8 mouse cellular contexts compared by ENCODE assay signal in the genomic region with DNA sequence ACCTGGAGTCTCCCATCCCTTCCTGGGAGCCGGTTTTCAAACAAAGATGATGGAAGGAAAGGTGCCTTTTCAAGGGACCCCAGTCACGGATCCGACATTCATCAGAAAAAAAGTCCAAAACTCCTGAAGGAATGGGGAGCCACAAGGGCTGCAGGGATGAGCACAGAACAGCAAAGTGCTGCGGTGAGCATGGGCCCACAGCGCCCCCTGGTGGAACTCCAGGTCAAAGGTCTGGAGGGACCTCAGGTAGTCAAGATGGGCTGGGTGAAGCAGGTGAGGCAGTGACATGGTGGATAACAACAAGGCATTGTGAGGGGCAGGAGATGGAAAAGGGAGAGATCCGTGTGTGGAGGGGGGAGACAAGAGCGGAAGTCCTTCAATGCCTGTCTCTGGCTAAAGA. TPM values are rescaled to one million over a fixed set of nuclear protein-coding genes. Genes with fewer than 3 reads are reported as not detected.
DNase-seq lines count a peak whose midpoint lies in the region; ATAC-seq lines count a peak whose summit lies in the region.

No protein-coding gene starts in this region.

- DNase-seq in 3T3-L1 (ENCODE audit: low read depth, low spot score) (peak; percentile 85), ZHBTc4 (ENCODE audit: low read depth, low spot score) (peak; percentile 81)
- DNase-seq in cerebellum, postnatal 25 days, result peak; percentile 92 to 95
- DNase-seq in gastrocnemius, adult 8-10 months (ENCODE audit: low spot score in 2 of 2), result peak; percentile 58 to 60
- peak; percentile 72 for DNase-seq in kidney, adult 9 months
- peak; percentile 40 for DNase-seq in liver, embryonic 13.5 days
- DNase-seq in testis, postnatal 10 days (ENCODE audit: low spot score), result peak; percentile 94

- peaks cover 7% of the 10 kb centered on the region for H3K27me3 ChIP-seq in liver, embryonic 13.5 days

- no peaks in the 10 kb centered on the region for H3K9me3 ChIP-seq in liver, embryonic 13.5 days (replicated peaks)

- H3K4me1 ChIP-seq in liver, embryonic 13.5 days (replicated peaks), result no peaks in the 10 kb centered on the region; the same call in 1 of the 2 replicates

- 0 out of 2 replicates have a peak, but pooled peaks have one; percentile 30 for ATAC-seq in liver, embryonic 13.5 days (ENCODE audit: low read depth)
- peak; percentile 53; the same call in 1 of the 2 replicates for ATAC-seq in neutrophil, adult 5-6 weeks (ENCODE audit: extremely low read depth, insufficient number of reproducible peaks, low FRiP score, poor library complexity, severe bottlenecking)

- H3K9ac ChIP-seq in liver, embryonic 13.5 days, result no peak overlapping the region

- H3K36me3 ChIP-seq in liver, embryonic 13.5 days, result no peaks in the 10 kb centered on the region

- H3K4me3 ChIP-seq in liver, embryonic 13.5 days (replicated peaks), result no peak overlapping the region

- WGBS in liver, embryonic 13.5 days (ENCODE audit: insufficient replicate concordance), result 3% methylated on average over 7 of the region's 7 CpGs

- no peak overlapping the region for H3K27ac ChIP-seq in liver, embryonic 13.5 days

- H3K4me2 ChIP-seq in liver, embryonic 13.5 days, result no peak overlapping the region

RNA-seq across cellular contexts. Expression of a gene that starts 24.9 kb away (rescaled TPM):
- 1 to 10 TPM in 2 of 4 experiments, under 1 TPM in 2; 0.75 to 1.5 (median 1.2) TPM for total RNA-seq in gastrocnemius, adult 8-10 months (2022)
- 0.31 and 0.47 TPM in 2 replicates for polyA plus RNA-seq in liver, embryonic 13.5 days (2015; fragmentation: Nextera tagmentation; extraction: Ambion mirVana)
- not detected in 2 replicates for total RNA-seq in neutrophil, adult 5-6 weeks (2017)

RNA-seq across cellular contexts. Expression of a gene that starts 53.8 kb away (rescaled TPM):
- total RNA-seq in gastrocnemius, adult 8-10 months (2022), result not detected
- not detected in 2 replicates for polyA plus RNA-seq in liver, embryonic 13.5 days (2015; fragmentation: Nextera tagmentation; extraction: Ambion mirVana)
- not detected in 2 replicates for total RNA-seq in neutrophil, adult 5-6 weeks (2017)

RNA-seq across cellular contexts. Expression of a gene that starts 57.9 kb away (rescaled TPM):
- total RNA-seq in gastrocnemius, adult 8-10 months (2022), result 10 to 100 TPM; 27.0 to 55.7 (median 39.4) TPM
- polyA plus RNA-seq in liver, embryonic 13.5 days (2015; fragmentation: Nextera tagmentation; extraction: Ambion mirVana), result 63.8 and 68.2 TPM in 2 replicates
- total RNA-seq in neutrophil, adult 5-6 weeks (2017), result 16.6 and 20.3 TPM in 2 replicates

Comparison
In these comparisons a context has a peak if more than half of its experiments do, and no peak if none do; other contexts are left out.
1. DNase-seq: peak in every context shown above with its lines; median percentile 94 in testis, postnatal 10 days; 94 in cerebellum, postnatal 25 days; 85 in 3T3-L1; 81 in ZHBTc4; 72 in kidney, adult 9 months; 59 in gastrocnemius, adult 8-10 months; 40 in liver, embryonic 13.5 days.